Mouse (Mus musculus): ENCODE measurements around the gene Ptgfrn. TPM values are rescaled to one million over a fixed set of nuclear protein-coding genes. Genes with fewer than 3 reads are reported as not detected.

The Ptgfrn gene
- total RNA-seq, 2 experiments from 2014 or later, result 18.4 to 21.3 TPM

DNA sequence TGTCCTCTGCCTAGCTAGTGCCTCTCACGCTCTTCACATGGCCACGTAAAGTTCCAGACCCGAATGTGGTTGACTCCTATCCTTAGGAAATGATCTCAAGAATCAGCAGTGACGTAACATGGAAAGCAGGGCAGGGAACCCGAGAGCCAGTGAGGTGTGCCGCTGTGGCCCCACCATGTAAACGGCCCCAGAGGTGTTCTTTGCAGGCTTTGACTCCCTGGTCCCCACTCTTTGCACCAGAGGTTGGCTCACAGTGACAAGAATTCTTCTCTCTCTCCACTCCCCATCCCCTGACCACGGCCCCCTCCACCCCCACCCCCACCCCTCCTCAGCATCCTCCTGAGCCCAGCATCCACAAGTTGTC is 7.3 kb upstream of the Ptgfrn start:
- DNase-seq (ENCODE audit: low spot score in 2 of 2), result no peak

GRCm38 (mm10) chr3:101116431-101117385 is 6.6 kb upstream of the Ptgfrn start:
- no peak for DNase-seq (ENCODE audit: low spot score in 2 of 2)

- DNase-seq (ENCODE audit: low spot score in 2 of 2), result no peak
These were observed 2.4 kb upstream of the Ptgfrn start for GRCm38 (mm10) chr3:101112518-101112894.

DNA sequence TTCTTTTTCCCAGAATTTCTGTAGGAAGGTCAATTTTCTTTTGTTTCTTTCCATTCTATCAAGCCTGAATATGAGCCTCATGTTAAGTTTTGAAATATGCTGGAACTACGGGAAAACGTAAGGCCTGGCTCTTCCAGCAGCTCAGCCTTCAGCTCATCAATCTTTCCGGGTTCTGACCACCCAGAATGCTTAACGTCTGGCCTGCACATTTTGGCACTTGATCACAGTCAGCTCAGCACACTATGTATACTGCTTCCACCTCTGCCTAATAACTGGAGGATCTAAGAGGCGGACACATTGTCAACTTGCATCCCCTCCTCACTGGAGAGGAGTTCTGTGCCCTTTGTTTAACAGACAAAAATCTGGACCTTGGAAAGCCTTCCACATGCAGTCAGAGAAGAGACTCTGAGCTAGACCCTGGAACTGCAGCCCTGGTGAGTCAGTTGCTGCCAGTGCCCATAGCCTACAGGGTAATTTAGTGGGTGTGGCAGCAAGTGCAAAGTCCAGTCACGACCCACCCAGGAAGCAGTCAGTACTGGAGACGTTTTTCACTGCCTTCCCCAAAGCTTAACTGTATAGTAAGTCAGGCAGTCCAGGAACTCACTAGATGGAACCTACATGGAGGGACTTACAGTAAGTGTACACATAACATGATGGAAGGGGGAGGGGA is 1.9 kb upstream of the Ptgfrn start:
- DNase-seq (ENCODE audit: low spot score in 2 of 2), result no peak

- DNase-seq (ENCODE audit: low spot score in 2 of 2), result no peak
These were observed 1.2 kb upstream of the Ptgfrn start for GRCm38 (mm10) chr3:101111321-101111720.

GRCm38 (mm10) chr3:101110838-101111103 is 693 bp upstream of the Ptgfrn start:
- no peak for DNase-seq (ENCODE audit: low spot score in 2 of 2)

DNA sequence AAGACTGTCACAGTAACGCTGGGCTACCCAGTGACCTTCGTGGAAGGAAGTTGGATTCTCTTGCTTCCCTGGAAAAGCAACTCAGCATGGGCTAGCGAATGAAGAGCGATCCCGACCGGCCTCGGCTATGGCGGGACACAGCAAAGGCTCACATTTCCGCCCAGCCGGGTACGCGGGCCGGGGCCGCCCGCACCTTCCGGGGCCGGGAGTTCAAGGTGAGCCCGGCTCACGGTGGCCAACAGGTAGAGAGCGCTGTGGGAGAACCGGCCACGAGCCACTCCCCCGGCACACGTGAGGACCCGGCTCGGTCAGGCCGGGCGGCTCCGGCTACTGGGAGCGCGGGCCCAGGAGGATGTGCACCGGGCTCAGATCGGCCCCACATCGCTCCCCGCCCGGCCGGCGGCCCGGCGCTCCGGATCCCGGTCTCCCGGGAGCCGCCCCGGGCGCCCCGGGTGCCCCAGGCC is 488 bp downstream of the Ptgfrn start:
- DNase-seq (ENCODE audit: low spot score in 2 of 2), result no peak

DNA sequence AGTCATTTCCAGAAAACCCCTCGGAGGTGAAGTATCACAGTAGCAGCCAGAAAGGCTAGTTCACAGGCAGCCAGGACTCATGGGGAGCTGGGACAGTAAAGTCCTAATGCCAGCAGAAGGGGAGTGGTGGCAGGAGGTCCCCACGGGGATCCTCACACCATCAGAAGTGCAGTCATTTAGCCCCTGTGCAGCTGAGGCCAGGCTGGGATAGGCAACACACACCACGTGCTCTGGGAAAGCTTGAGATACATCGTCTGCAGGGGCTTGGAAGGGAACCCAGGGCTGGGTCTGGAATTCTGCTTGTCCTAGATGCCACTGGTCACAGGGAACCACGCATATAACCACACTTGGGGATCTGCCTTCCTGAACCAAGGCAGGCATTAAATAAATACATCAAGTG is 1.2 kb downstream of the Ptgfrn start:
- no peak for DNase-seq (ENCODE audit: low spot score in 2 of 2)

DNA sequence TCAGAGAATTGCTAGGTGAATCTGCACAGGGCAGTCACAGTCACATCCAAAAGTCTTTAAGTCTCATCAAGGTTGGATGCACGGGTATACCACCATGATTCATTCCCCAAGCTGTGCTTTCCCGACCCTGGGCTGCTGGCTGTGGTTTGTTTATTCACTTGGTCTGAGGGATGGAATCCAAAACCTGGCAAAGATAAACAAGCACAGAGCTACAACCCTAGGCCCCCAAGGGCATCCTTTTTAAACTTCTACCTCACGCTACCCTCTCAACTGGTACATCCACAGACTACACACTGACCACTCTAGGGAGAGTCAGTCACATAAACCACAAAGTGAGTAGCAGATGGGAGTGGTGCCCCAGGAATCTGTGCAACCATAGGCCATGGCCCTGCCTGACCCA is 1.8 kb downstream of the Ptgfrn start:
- DNase-seq (ENCODE audit: low spot score in 2 of 2), result no peak

DNA sequence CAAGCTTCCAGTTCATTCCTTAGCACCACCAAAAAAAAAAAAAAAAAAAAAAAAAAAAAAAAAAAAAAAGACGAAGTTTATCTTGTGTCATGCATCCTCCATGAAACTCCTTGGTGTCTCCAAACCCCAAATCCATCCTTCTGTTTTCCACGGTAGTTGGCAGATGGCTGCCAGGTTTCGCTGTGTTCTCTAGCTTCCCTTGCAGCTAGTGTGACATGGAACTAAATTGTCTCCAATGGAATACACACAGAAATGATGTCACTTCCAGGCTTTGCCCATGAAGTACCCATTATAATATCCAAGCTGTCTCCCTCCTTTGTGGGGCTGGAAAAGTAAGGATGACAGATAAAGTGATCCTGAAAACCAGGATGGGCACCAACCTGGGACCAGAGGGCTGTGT is 3.8 kb downstream of the Ptgfrn start:
- DNase-seq (ENCODE audit: low spot score in 2 of 2), result no peak

- DNase-seq (ENCODE audit: low spot score in 2 of 2), result no peak
These were observed 4.6 kb downstream of the Ptgfrn start for GRCm38 (mm10) chr3:101105486-101105885.

GRCm38 (mm10) chr3:101104883-101105282 is 5.2 kb downstream of the Ptgfrn start:
- DNase-seq (ENCODE audit: low spot score in 2 of 2), result no peak

- no peak for DNase-seq (ENCODE audit: low spot score in 2 of 2)
These were observed 6.3 kb downstream of the Ptgfrn start for GRCm38 (mm10) chr3:101103770-101104169.

GRCm38 (mm10) chr3:101102106-101102505 is 8.0 kb downstream of the Ptgfrn start:
- DNase-seq (ENCODE audit: low spot score in 2 of 2), result no peak

- DNase-seq (ENCODE audit: low spot score in 2 of 2), result no peak
These were observed 8.9 kb downstream of the Ptgfrn start for GRCm38 (mm10) chr3:101101184-101101583.

DNA sequence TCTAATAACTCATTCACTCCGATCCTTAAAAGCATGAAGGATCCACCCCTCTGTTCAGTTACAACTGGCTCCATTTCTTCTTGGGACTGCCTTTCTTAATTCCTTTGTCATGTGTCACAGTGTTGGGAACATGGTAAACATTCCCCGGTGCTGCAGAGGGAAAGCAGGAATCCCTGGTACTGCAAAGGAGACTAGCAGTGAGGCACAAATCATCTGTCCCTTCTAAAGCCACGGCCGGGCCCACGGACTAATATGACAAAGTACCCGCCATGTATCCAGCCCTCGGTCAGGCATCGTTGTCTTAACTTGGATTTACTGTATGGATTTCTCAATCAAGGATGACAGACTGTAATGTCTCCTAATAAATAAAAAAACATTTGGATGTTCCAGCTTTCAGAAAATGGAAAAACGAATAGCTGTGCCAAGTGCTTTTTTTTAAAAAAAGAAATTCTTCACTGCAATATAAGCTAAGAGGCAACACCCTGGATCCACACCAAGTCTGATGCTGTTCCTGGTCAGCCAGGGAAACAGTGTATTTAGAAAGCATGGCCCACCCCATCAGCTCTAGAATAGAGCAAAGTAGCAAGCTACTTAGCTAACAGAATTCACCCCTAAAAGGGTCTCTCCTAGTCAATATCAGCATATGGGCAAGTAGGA is 10.2 kb downstream of the Ptgfrn start:
- no peak for DNase-seq (ENCODE audit: low spot score in 2 of 2)

DNA sequence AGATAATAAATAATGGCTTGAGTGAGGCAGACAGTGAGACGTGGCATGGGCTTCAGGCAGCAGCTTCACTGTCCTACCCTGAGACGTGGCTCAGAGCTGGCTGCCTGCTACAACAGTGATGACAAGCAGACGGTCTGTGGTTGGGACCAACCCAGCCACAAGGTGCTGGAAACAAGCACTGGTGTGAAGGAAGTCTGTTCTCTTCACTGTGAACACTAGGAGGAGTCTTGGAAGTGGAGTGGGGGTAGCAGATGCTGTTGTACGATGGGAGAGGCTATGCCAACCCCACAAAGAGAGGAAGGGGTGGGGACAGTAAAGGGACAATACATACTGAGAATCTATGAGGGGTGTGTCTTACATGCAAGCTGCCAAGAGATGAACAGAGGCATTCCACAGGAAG is 12.0 kb downstream of the Ptgfrn start:
- no peak for DNase-seq (ENCODE audit: low spot score in 2 of 2)

DNA sequence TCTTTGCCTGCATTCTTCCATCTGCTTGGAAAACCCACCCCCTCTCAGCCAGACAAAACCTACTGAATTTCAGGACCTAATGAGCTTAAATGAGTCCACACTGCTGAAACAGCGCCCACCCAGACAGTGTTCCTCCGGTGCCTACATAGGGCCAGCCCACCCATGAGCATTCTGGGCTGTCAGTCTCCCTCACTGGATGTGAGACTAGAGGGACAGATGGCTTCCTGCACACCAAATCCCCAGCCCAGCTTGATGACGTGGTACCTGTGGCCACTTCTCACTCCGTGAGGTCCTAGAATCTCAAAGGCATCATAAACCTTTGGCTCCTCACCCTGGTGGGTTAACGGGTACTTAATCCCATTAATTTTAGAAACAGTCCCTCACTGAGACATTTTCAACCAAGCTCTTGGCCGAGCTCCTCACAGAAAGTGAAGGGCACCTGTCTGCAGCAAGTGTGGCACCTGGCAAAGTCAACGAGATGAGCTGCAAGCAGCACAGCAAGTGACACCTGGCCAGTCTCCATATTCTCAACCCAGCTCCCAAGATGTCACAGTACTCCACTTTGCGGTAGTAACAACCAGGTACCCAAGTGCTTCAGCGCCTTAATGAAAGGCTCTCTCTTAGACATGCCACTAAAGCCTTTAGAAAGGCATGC is 12.8 kb downstream of the Ptgfrn start:
- DNase-seq (ENCODE audit: low spot score in 2 of 2), result no peak

DNA sequence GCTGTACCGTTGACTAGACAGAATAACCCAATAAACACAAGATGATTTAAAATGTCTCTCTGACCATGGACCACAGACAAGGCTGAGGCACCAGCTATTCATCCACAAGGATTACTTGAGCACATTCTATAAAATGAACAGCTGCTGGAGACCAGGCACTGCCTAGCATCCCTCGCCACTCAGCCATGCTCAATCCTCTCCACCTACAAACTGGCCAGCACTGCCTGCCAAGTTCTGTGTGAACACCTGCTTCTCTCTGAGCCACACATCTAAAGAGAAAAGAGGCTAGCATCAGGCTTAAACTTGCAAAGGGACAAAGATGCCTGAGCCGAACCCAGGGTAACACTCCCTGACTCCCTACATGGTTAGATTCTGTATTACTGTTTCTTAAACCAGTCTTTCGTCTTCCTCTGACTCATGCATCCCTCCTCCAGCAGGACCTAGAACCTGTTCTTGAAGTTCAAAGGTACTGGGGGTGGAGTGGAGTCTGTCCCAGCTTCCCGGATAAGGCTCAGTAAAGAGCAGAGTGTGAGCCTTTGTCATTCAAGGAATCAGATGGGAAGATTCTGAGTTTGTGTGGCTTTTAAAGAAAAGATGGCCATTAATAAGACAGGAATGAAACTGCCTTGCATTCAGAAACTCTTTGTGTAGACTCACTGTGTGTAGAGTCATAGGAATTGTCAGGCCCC is 14.2 kb downstream of the Ptgfrn start:
- no peak for DNase-seq (ENCODE audit: low spot score in 2 of 2)

DNA sequence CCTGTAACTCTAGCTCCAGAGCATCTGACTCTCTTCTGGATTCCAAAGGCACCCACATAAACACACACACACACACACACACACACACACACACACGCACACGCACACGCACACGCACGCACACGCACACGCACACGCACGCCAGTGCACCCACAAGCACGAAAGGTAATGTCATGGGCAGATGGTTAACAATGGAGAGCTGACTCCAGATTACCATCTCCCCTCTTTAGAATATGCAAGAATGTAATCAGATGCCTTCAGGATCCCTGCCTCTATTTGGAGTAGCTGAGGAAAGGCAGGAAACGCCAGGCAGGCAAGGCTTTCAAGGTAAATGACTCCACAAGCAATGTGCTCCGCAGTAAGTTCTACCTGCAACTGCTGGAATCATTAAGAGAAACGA is 17.9 kb downstream of the Ptgfrn start:
- DNase-seq (ENCODE audit: low spot score in 2 of 2), result no peak
